Mouse (Mus musculus): ENCODE measurements around the gene Arhgap31.

DNA sequence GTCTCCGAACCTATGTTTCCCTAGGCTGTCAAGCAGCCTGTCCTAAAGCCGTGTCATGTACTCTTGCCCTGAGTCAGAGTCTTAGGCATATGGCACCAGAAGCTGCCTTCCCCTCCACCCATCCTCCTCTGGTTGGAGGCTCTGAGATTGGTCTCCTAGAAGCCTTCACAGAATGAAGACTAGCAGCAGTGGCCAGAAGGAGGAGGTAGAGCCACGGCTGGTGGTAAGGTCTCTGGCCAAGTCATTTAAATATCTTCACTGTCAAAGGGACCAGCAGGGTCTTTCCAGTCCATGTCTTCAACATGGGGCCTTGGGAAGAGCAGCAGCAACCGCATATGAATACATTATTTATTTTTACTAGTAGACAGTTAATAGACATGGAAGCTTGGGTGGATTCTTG lies 36.4 kb downstream of the Arhgap31 start:
- TF ChIP-seq CTCF (IDR thresholded peaks at IDR 0.05; ENCODE audit: low read depth) = no peak
- TF ChIP-seq EP300 (IDR thresholded peaks at IDR 0.05; ENCODE audit: low read depth) = no peak

Measured in liver, postnatal 0 days (tissue).